Mouse (Mus musculus): ENCODE results near the gene Triobp.

DNA sequence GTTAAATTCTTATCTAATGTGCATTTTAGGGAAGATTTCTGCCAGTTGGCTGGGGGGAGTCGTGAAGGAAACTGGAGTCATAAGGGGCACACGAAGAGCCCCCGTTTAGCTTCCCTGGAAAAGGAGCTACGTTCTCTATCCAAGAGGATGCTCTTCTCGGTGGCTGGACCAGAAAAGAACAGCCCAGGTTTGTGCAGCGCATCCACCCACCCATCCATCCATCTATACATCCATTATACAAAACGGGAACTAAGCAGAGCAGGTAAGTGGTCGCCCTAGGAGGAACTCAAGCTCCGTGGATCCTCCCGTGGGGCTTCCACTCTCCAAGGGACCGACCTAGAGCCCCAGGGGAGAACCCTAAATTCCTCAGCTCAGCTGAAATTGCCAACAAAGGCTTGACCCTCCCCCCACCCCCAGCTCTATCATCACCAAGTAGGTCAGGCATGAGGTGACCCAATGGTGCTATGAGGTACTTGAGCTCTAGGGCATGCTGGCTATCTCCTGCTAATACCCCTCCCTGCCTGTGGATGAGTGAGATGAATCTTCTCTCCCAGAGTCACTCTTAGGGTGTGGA, 715 bp downstream of the Triobp start:
- TF ChIP-seq GATA1 (IDR thresholded peaks at IDR 0.05; ENCODE audit: borderline replicate concordance, low read length) (no peak), FLI1 (IDR thresholded peaks at IDR 0.05; ENCODE audit: low read length) (no peak)

Data from megakaryocyte, embryonic 14.5 days (primary cell).